Mouse (Mus musculus) embryo, embryonic 11 days (tissue): ENCODE data around the gene Numbl.

ENCODE experiments used
- DNase-seq: peaks from one replicate; pipeline ENCODE4 v3.0.0-alpha.2; 2015

Numbl gene

DNA sequence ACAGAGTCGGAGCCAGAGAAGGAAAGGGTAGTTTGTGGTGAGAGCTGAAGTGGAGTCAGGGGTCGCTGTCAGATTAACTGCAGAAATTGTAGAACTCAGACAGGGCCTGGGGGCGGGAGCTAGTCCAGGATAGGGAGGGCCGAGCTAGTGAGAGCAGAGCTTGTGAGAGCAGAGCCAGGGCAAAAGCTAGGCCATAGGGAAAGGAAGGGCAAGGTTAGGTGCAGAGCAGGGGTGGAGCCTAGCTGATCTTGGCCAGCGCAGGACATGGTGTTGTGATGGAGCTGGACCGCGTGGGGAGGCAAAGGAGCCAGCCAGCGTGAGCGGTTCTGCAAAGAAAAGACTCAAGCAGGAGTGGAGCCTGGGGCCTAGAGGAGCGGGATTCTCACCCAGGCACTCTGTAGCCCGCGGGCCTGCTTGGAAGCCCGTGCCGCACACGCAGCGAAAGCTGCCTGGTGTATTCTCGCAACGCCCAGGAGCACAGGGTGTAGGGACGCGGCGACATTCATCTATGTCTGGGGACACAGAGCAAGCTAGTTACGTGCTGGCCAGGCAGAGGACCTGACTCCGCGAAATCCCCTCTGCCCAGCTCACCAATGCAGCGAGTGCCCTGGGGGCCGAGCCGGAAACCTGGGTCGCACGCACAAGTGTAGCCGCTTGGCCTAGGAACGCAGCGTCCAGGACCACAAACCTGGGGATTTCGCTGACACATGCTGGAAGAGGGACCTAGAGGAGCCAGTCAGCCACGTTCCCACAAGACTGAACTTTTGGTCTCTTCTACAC lies 68.1 kb downstream of the Numbl start:
- peak; percentile 35 for DNase-seq

GRCm38 (mm10) chr7:27327500-27327899 lies 69.3 kb downstream of the Numbl start:
- no peak for DNase-seq

DNA sequence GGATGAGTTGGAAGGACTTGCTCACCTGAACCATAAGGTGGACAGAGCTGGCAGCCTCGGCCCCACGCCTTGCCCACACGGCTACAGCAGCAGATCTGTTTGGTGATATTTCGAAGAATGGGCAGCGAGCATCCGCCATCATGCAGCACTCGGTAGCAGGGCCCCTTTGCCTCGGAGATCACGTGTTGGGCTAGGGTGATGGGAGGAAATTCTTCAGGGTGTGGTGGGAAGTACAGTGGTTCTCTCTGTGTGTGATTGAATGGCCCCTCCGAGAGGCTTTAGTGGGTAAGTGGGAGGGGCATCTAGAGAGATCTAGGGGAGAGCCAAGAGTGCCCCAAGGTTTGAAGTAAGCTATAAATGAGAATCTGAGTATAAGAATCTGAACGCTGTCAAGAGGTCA lies 69.9 kb downstream of the Numbl start:
- DNase-seq = no peak

GRCm38 (mm10) chr7:27328648-27329047 lies 70.4 kb downstream of the Numbl start:
- DNase-seq = no peak

DNA sequence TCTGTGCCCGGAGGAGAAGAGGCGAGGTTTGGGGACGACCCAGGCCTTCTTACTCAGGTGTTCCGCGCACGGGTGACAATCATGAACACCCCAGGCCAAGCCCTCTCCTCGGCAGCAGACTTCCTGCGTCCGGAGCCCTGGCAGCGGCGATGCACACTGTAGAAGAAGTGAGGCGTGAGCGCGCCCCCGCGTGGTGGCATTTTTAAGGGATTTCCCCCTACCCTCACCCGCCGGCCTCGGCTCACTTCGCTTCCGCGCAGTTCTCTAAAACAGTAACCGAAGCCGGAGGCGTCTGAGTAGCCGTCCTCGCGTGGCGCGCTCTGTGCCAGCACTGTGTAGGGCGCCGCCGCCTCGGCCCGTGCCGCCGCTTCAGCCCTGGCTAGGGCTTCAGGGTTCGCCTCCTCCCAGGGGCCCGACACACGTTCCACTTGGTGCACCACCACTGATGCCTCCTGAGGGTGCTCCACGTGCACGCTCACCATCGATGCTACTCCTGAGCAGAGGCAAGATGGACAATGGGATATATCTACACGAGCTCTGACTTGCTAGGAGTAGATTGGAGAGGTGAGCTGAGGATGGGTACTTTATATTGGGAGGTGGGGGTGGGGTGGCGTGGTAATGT lies 71.2 kb downstream of the Numbl start:
- DNase-seq = peak; percentile 91

- DNase-seq = no peak
These were observed 71.7 kb downstream of the Numbl start for GRCm38 (mm10) chr7:27329981-27330380.

- DNase-seq = peak; percentile 92
These were observed 72.7 kb downstream of the Numbl start for GRCm38 (mm10) chr7:27330709-27331540.

DNA sequence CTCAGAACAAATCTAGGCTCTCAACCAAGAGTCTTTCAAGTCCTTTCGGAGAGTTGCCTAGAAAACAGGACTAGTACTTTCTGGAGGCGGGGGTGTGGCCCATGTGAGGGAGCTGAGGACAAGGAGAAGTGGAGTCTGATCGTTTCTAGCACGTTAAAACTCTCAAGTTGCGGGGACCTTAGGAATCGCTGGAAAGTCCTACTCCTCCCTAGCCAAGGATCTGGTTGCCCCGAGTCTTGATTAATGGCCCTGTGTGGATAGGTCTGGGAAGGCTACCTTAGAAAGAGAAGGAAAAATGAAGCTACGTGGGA lies 73.3 kb downstream of the Numbl start:
- DNase-seq = no peak
